Mouse (Mus musculus) heart, adult 18-20 months (tissue): ENCODE data around the gene Fgf14. TPM values are rescaled to one million over a fixed set of nuclear protein-coding genes. Genes with fewer than 3 reads are reported as not detected.
"Not testable (repeated sequence)": the region's sequence is repeated elsewhere in the genome, so short reads cannot be mapped to it uniquely, and the experiment has no call there.

Experiments used
- DNase-seq, 2 experiments: peaks; one replicate each; pipeline ENCODE4 v3.0.0; 2021 to 2022; ENCODE audit warnings: mixed read lengths in 1 of 2
- total RNA-seq, 2 experiments: library from RNA; stranded (reverse); gene quantifications; 2 replicates each; pipeline ENCODE4 v1.2.3; 2021

Gene Fgf14
- total RNA-seq, 2 experiments from 2014 or later: 1.7 to 2.0 TPM

GRCm38 (mm10) chr14:124485261-124485660 lies 191.7 kb downstream of the Fgf14 start:
- DNase-seq: no peak

- no peak for DNase-seq
Observed at GRCm38 (mm10) chr14:124474066-124474667, 202.8 kb downstream of the Fgf14 start.

GRCm38 (mm10) chr14:124470909-124471308 lies 206.0 kb downstream of the Fgf14 start:
- no peak for DNase-seq

GRCm38 (mm10) chr14:124455120-124455519 lies 221.8 kb downstream of the Fgf14 start:
- no peak for DNase-seq

- DNase-seq: no peak
Observed at GRCm38 (mm10) chr14:124446096-124446840, 230.7 kb downstream of the Fgf14 start.

- no peak for DNase-seq
Observed at GRCm38 (mm10) chr14:124444831-124445230, 232.1 kb downstream of the Fgf14 start.

GRCm38 (mm10) chr14:124439298-124439697 lies 237.6 kb downstream of the Fgf14 start:
- not testable (repeated sequence) for DNase-seq

GRCm38 (mm10) chr14:124411890-124412289 lies 265.0 kb downstream of the Fgf14 start:
- DNase-seq: no peak

- peak in 1 of 2 experiments; percentile 24 for DNase-seq
Observed at GRCm38 (mm10) chr14:124410945-124411344, 266.0 kb downstream of the Fgf14 start.

GRCm38 (mm10) chr14:124328391-124328790 lies 348.5 kb downstream of the Fgf14 start:
- peak; percentile 5 to 21 for DNase-seq

GRCm38 (mm10) chr14:124319017-124319718 lies 357.8 kb downstream of the Fgf14 start:
- DNase-seq: no peak

- no peak for DNase-seq
Observed at GRCm38 (mm10) chr14:124315513-124315912, 361.4 kb downstream of the Fgf14 start.

- no peak for DNase-seq
Observed at GRCm38 (mm10) chr14:124287027-124287426, 389.9 kb downstream of the Fgf14 start.

GRCm38 (mm10) chr14:124278384-124278944 lies 398.5 kb downstream of the Fgf14 start:
- DNase-seq: no peak

- DNase-seq: no peak
Observed at GRCm38 (mm10) chr14:124266977-124267376, 409.9 kb downstream of the Fgf14 start.

- DNase-seq: no peak
Observed at GRCm38 (mm10) chr14:124264541-124265059, 412.3 kb downstream of the Fgf14 start.

- DNase-seq: no peak
Observed at GRCm38 (mm10) chr14:124263199-124263598, 413.7 kb downstream of the Fgf14 start.

GRCm38 (mm10) chr14:124247517-124247916 lies 429.4 kb downstream of the Fgf14 start:
- no peak for DNase-seq

- DNase-seq: no peak
Observed at GRCm38 (mm10) chr14:124223445-124223844, 453.5 kb downstream of the Fgf14 start.

GRCm38 (mm10) chr14:124222447-124222846 lies 454.5 kb downstream of the Fgf14 start:
- DNase-seq: peak in 1 of 2 experiments; percentile 7

GRCm38 (mm10) chr14:124220979-124221378 lies 455.9 kb downstream of the Fgf14 start:
- no peak for DNase-seq

GRCm38 (mm10) chr14:124195806-124196205 lies 481.1 kb downstream of the Fgf14 start:
- DNase-seq: no peak
